Mouse (Mus musculus) gastrocnemius, postnatal 4 days (tissue): Measurements from ENCODE around the gene Dzip1. TPM values are rescaled to one million over a fixed set of nuclear protein-coding genes. Genes with fewer than 3 reads are reported as not detected.

ENCODE experiments used
- DNase-seq, 2 experiments: peaks; one replicate each; pipeline ENCODE4 v3.0.0; 2021 to 2022; ENCODE audit warnings: low spot score in 2 of 2, mixed read lengths in 2 of 2
- total RNA-seq, 2 experiments: library from RNA; stranded (reverse); gene quantifications; 2 replicates each; pipeline ENCODE4 v1.2.3; 2021

Dzip1 gene
- total RNA-seq, 2 experiments from 2014 or later, result 14.0 to 14.4 TPM

DNA sequence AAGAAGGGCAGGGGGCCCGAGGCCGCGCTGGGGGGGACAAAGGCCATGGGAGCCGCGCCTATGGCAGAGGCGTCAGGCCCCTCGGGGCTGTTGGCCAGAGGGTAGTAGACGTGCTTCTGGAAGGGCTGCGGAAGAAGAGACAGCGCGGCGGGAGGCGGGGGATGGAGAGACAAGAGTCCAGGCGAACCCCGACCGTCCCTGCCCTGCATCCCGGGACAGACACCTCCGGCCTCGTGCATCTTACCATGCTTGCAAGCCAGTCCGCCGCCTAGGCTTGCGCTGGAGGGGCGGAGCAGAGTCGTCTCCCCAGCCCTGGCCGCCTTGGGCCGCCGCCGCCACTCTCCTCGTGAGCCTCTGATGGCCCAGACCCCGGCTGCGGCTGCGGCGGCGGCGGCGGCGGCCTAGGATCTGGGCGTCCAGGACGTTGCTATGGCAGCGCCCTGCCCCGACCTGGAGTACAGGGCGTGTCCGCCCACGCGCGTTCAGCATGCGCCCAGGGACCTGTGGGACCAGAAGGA, 2.5 kb downstream of the Dzip1 start:
- DNase-seq, result peak; percentile 25 to 26

DNA sequence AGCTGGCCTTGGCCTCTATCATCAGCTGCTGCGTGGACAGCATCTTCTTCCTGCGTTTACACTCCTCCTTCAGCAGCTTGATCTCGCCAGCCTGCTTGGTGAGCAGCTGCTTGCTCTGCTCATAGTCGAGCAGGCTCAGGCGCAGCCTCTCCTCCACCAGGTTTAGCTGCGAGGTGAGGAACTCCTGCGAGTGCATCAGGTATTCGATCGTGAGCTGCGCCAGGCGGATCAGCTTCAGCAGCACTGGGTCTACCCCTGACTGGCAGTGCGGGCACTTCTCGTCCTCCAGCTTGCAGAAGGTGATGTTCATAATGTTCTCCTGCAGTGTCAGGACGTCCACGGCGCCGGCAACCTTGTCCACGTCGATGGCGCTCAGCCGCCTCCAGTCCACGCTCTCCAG, 3.0 kb downstream of the Dzip1 start:
- DNase-seq, result no peak

DNA sequence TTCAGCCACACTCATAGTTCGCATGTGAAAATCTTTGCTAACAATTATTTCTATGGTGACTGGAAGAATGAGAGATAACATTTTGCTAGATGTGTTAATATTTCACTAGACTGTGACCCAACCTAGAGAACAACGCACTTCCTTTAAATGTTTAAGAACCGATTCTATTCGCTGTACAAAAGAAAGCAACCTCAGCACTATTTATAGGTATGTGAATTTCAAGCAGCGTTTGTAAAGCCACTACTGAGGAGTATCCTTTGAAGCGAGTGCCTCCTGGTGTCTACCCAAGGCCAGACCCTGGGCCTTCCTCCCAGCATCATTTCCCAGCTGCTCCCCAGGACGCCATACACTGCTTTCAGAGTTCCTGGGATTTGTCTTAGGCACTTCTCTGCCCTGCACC, 4.6 kb downstream of the Dzip1 start:
- no peak for DNase-seq

DNA sequence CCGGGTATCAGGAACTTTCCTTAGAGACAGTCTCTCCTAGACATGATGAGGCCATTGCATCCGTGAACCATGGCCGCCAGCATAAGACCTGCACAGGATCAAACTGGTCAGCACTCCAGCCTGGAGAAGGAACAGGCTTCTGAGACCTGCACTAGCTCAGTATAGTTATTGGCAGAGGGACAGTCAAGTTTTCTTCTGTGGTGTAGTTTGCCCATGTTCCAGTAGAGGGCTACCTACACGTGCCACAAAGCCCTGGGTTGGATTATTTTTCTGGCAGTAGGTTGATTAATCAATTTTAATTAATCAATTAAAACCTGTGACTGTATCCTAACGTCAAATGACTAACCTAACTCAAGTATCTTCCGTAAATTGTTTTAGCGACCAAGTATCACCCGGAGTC, 6.2 kb downstream of the Dzip1 start:
- no peak for DNase-seq

DNA sequence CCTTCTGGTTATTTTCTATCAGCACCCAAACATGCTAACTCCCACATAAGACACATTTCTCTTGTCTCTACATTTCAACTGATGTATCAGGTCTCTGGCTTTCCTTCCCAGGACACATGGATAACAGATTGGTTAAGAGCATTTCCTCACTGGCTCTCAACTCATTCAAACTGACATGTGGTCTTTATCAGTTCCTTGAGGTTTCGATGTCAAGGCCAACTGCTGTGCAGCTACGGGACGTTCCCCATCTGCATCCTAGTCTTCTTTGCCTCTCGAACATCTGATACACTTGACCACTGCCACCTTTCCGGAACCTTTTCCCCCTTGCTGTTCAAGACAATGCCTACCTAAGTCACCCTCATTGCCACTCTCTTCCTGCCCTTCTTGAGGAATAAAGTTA, 11.6 kb downstream of the Dzip1 start:
- DNase-seq, result no peak

DNA sequence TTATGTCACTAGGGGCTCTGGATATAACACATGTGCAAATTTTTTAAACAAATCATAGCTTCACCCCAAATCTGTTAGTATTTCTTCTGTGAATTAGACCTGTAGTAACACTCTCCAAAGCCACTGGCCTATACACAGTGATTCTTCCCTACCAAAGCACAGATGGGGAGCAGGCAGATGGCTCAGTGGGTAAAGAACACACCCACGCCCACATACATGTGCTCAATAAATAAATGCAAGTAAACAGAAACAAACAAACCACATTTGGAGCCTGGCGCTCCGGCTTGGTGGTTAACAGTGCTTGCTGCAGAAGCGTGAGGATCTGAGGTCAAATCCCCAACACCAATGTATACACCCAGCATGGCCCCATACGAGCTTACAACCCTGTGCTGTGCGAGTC, 13.7 kb downstream of the Dzip1 start:
- no peak for DNase-seq

DNA sequence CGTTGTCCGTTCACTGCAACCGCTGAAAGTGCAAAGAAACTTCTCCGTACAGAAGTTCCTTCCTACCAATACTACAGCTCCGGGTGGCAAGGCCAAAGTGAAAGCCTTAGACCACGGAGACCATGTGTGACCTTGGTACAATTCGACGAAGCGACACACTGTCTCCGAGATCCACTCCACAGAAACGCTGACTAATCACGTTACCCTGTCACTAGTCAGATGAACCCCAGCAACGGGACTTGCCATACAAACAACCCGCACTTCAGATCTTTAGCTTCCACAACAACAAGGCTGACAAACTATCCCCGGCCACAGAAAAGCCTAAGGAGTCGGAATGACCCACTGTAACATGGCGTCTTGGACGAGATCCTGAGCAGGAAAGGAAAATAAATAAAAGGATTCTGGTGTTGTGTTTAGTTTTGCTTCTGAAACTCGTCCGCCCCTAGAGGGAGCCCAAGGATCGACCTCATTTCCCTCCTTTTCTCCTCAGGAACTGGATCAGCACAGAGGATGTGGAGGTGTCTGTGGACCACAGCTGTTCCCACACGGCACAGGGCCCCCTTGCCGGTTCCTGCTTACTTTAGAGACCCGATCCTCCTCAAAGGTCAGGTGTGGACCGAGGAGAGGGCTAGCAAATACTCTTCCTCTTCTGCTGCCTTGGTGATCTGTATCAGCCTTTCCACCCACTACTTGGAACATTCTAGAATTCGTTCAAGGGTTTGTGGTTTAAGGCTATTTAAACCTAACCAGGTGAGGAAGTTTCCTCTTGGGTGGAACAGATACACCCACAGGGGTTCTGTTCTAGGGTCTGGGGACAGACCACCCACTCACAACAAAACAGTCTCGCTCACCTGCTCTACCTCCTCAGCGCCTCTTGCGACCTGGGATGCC, 14.7 kb downstream of the Dzip1 start:
- DNase-seq, result peak; percentile 49 to 70

DNA sequence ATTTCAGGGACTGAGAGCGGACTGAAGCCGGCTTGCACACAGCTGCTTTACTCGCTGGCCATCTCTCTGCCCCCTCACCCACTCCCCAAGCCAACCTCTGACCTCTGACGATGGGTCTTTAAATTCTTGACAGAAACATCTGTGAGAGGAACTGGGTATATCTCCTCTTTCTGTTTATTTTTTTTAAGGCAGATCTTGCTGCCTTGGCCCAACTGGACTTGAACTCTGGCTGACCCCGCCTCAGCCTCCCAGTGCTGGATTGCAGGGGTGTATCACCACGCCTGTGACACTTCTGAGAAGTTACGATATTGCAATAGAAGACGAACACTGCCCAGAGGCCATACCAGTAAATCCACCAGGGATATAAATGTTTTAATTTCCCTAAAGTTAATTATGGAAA, 15.4 kb downstream of the Dzip1 start:
- DNase-seq, result peak in 1 of 2 experiments; percentile 32

DNA sequence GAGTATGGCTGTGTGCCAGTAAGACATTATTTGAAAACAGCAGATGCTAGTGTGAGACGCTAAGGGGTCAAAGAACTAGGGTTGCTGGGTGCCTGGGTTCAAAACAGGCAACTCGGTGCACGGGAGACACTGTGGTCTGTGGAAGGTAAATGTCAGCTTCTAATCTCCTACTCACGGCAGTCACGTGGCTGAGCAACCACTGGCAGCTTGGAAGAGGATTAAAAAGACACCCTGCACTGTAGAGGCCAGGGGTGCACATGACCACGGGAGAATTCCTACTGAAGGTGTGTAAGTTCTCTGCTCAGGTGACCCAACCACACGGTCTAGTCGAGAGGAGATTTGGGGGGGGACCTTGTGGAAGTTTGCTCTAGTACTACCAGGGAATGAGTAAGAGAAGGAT, 17.7 kb downstream of the Dzip1 start:
- DNase-seq, result no peak

DNA sequence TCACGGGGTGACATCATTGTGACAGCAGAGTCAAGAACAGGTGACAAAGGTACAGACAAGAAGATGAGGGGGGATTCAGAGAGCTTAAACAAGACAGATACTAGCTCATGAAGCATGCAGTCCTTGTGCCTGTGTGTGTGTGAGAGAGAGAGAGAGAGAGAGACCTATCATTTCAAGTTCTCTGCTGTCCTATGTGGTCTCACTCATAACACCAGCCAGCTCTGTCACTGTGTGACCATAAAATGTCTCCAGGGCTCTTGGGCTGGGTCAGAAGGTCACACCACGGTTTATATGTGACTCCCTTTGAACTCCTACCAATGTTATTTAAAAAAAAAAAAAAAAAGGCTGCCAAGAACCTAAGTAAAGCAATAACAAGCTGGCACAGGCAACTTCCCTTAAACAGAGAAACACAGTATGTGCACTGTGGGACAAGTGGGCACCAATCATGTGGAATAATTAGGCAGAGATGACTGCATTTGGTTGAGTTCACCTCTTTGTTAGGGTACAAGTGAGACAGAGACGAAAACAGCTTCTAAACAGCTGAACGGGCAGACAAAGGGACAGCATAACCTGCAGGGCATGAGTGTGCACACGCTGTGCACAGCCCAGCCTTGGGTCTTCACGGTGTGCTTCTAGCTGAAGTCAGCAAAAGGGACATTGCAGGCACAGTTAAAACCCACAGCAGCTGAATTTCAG, 21.2 kb downstream of the Dzip1 start:
- no peak for DNase-seq

DNA sequence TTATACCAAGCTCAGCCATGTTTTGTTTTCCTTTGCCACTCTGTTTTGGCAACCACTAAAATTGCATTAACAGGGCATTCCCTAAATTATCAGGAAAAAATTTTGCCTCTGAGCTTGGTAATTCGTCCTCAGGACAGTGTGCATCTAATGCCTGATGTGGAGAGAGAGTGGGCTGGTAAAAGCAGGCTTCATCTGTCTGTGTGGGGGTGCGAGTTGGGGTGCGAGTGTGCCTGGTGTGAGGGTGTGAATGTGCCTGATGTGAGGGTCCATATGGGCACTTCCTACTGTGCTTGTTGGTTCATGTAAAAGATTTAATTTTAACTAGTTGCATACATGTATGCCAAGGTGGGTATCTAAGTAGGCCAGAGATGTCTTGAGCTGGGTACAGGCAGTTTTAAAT, 21.9 kb downstream of the Dzip1 start:
- DNase-seq, result no peak

DNA sequence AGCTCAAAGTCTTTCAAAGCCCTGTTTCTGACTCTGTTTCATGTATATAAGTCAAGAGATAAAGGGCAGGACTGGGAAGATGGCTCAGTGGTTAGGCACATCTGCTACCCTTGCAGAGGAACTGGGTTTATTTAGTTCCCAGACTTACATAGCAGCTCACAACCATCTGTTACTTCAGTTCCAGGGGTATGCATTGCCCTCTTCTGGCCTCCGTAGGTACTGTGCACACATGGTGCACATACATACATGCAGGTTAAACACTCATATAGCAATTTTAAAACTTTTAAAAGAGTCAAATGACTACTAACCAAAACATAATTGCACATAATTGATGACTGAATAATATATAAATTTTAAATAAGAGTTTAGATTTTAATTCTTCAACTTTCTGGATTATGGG, 24.3 kb downstream of the Dzip1 start:
- no peak for DNase-seq

DNA sequence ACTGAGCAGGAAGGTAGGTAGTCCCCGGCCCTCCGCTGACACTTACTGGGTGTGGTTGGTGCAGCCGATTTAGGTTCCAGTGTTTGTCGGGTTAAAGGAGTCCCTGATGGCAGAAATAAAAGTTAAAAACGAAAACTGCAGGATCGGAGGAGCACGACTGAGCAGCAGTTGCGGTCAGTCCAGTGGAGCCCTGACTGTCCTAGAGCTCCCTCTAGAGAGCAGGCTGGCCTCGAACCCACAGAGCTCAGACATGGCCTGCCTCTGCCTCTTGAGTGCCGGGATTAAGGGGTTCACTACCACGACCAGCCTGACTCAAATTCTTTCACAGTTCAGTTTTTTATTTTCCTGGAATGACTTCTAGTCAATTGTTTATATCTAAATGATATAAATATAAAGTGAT, 25.3 kb downstream of the Dzip1 start:
- no peak for DNase-seq

DNA sequence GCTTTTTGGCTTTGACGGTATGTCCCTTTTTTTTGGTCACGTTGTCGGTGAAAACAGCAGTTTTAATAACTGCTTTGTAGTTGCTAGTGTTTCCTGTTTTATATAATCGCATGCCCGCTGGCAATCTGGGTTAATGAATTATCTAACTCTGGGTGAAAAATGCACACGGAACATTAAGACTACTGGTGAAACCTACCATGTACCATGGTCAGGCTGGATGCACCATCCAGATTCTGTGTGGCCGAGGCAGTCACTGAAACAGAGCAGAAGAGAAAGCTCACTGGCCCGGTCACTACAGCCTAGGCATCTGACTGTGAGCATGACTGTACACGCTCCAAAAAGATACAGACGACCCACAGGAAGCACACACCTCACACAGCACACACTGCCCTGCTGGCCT, 29.6 kb downstream of the Dzip1 start:
- no peak for DNase-seq

DNA sequence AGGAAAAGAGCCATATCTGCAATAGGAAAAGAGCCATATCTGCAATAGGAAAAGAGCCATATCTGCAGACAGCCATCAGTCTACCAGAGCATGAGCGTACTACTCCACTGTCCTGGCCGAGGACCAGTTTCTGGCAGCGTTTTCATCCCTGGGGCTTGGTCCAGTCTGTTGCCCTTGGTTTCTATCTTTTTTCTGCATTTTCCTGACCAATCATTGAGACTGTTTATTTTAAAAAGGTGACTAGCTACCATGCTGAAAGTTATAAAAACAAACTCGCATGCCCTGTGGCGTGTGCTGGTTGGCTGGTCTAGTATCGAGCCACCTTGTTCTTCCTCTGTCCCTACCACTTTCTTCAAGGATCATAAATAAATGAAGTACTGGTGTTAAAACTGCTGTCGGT, 30.0 kb downstream of the Dzip1 start:
- DNase-seq, result no peak

DNA sequence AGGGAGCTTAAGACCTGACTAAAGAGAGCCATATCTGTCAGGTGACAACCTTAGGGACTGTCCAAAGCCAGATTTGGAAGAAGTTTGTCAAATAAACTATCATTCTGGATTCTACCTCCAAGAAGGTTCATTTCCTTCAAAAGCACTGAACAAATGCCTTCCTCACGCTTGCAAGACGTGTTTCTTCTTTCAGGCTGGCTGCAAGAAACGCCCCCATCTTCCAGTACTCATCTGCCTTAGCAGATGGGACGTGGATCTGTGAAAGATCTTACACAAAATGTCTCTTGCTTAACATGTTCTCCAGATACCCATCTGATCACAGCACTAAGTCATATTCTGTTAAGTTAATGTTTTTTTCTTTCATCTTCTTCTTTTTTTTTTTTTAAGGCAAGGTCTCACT, 35.2 kb downstream of the Dzip1 start:
- no peak for DNase-seq

DNA sequence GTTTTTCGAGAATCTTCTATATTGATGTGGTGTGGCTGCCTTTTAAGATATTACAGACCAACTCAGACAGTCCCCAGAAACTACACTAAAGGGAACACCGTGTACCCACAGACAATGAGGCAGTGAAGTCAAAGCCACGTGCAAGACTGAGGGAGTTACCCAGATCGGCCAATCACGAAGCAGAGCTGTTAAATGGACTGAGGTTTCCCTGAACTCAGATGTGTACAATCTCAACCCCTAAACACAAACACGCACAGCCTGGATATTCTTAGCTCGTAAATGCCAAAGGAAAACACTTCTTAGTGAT, 41.1 kb downstream of the Dzip1 start:
- no peak for DNase-seq

DNA sequence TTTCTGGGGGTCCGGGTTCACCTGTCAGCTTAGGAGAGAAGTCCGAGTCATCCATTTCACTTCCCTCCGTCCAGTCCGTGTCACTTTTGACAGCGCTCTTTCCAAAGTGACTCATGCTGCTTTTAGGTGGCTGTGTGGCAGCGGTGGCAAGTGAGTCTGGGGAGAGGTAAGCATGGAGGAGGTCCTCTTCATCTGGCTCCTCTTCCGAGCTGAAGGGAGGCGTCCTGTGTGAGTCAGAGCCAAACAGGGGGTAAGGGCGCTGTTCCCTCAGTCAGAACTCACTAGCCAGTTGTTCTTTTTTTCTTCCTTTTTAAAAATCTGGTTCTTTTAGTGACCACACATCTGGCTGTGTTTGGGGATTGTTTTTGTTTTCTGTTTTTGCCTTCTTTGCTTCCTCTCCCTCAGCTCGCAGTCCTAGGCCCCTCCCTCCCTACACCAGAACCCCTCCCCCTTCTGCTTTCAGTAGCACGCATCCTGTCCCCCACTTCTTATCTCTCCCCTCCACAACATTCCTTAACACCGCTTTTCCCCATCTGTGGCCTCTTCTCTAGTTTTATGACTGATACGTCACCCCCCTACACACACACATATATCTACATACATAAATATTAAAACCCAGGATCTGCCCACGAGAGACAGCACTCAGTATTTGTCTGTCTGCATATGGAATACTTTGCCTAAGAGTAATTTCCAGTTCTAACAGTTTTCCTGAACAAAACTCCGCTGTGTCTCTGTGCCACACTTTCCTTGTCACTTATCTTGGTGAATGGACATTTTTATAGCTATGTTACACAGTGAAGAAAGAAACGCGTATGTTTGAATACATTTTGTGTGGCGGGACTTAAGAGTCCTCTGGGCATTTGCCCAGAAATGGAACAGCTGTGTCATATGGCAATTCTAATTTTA, 41.7 kb downstream of the Dzip1 start:
- DNase-seq, result no peak

DNA sequence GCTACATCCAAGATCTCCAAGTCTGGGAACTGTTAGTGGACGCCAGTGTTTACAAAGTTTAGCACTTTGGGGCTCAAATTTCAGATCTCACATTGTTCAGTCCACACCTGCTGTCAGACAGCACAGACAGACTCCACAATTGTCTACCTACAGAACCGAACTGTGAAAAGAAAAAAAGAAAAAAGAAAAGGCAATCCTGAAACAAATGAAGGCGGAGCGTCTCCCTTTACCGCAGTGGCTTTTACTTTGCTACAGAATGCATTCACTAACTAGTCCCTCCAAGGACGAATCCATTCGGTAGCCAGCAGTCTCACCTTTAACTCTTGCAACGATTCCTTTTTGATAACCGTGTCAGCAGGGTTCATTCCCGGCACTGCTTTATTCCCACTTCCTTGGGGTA, 44.6 kb downstream of the Dzip1 start:
- DNase-seq, result no peak

DNA sequence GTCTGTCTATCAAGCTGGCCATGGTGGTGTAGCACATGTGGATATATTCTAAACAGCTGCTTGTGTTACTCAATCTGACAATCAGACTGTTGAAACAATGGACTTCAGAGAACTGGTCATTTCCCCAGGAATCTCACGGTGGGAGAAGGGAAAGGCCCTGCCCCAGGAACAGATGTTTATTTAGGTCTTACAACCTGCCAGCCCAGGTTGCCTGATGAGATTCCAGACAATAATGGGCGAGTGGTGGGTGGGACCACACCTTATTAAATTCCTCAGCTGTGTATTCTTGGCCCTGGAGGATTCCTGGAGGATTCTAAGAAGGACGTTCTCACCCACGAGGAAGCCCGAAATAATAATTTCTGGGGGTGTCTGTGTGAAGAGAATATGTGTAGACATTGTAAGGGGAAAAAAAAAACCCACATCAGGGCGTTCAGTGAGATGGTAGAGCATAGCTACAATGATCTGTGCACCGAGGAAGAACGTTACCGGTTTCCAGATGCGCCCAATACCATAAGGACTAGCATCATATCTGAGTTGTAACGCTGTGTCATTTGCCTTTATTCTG, 46.8 kb downstream of the Dzip1 start:
- no peak for DNase-seq

DNA sequence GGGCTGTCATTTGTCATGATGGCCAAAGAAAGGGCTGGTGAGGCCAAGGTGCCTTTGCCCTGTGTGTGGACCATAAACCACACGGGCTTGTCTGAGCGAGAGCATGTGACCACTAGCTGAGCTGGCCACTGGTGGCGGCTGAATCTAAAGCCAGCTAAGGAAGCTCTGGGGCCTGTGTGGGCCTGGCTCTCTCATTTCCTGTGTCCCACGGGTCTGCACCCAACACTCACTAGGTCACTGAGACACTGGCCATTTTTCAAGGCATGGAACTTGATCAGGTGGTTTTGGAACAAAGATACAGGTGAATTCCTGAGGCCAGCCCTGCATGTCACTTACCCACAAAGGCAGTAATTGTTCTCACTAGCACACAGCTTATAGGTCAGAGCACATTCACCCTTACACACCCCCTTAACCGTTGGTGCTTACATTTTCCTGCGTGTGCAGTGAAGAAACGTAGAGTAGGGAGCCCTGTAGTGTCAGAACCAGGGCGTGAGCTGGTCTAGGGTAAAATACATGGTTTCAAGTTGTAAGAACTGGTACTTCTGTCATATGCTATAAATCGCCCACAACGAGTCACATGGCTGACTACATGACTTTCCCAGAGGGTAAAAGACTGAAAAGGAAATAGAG, 50.4 kb downstream of the Dzip1 start:
- DNase-seq, result no peak
